Mouse (Mus musculus) midbrain, embryonic 16.5 days (tissue): ENCODE measurements around the gene 4931429L15Rik. TPM values are rescaled to one million over a fixed set of nuclear protein-coding genes. Genes with fewer than 3 reads are reported as not detected.

ENCODE experiments used
- ATAC-seq: fragments of 200-750 bp; cut with Nextera tagmentation; 2 replicates; pipeline ENCODE4 v1.8.0; 2017; ENCODE audit warnings: moderate TSS enrichment
- H3K27ac ChIP-seq: fragments of 300-500 bp; sonication (generic); 2 replicates; pipeline ENCODE4 v1.5.1; 2014; ENCODE audit warnings: mild to moderate bottlenecking, low read length, mixed read lengths
- H3K27me3 ChIP-seq: fragments of 300-500 bp; sonication (generic); 2 replicates; pipeline ENCODE4 v1.6.1; 2014; ENCODE audit warnings: low read depth, low read length, mixed read lengths; ENCODE audit not compliant: control insufficient read depth, insufficient read depth
- H3K36me3 ChIP-seq: fragments of 300-500 bp; sonication (generic); 2 replicates; pipeline ENCODE4 v1.6.1; 2014; ENCODE audit warnings: mild to moderate bottlenecking, low read length, moderate library complexity, mixed read lengths; ENCODE audit not compliant: control insufficient read depth, insufficient read depth
- H3K4me1 ChIP-seq: fragments of 300-500 bp; sonication (generic); 2 replicates; pipeline ENCODE4 v1.6.1; 2014; ENCODE audit warnings: mild to moderate bottlenecking, low read length, mixed read lengths; ENCODE audit not compliant: control insufficient read depth, insufficient read depth
- H3K4me2 ChIP-seq: fragments of 300-500 bp; sonication (generic); 2 replicates; pipeline ENCODE4 v1.6.1; 2014; ENCODE audit warnings: mild to moderate bottlenecking, low read length, mixed read lengths
- H3K4me3 ChIP-seq: fragments of 300-500 bp; sonication (generic); 2 replicates; pipeline ENCODE4 v1.5.1; 2014; ENCODE audit warnings: low read depth, mild to moderate bottlenecking, low read length, moderate library complexity, mixed read lengths
- H3K9ac ChIP-seq: fragments of 300-500 bp; sonication (generic); 2 replicates; pipeline ENCODE4 v1.6.1; 2014; ENCODE audit warnings: low read depth, low read length, mixed read lengths
- H3K9me3 ChIP-seq: fragments of 300-500 bp; sonication (generic); replicated peaks from 2 replicates; pipeline ENCODE4 v1.6.1; 2014; ENCODE audit warnings: mild to moderate bottlenecking, low read length, mixed read lengths; ENCODE audit not compliant: control insufficient read depth, poor library complexity, severe bottlenecking
- WGBS: fragments of 180-500 bp; shearing (Covaris S2); extraction: QIAGEN DNeasy Blood & Tissue Kit; methylation state at CpG from one replicate; pipeline ENCODE4 v1.1.7; 2014; 5-methylcytosine and 5-hydroxymethylcytosine counted together
- polyA plus RNA-seq: library from polyadenylated mRNA; unstranded; fragments of >200 nt; fragmentation: Nextera tagmentation; extraction: Ambion mirVana; gene quantifications from 2 replicates; pipeline ENCODE4 v1.2.1, GENCODE M21; 2015

Gene 4931429L15Rik
- polyA plus RNA-seq, 1 experiment from 2014 or later: not detected

DNA sequence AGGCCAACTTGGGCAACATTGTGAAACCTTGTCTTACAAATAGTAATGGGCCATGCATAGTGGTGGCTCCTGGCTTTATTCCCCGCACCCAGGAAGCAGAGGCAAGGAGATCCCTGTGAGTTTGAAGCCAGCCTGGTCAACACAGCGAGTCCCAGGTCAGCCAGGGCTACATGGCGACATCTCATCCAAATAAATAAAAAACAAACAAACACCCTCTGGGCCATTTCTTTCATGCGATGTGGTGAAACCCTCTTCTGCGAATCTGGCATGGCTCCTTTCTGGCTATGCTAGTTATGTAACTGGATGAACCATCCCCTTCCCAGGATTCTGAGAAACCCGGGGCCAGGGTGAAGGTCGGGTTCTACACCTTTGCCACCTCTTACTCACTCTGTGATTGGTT lies 63.6 kb downstream of the 4931429L15Rik start:
- H3K9me3 ChIP-seq: no peaks in the 10 kb centered on the region
- no peak overlapping the region for H3K9ac ChIP-seq
- H3K27me3 ChIP-seq: peaks cover 11% of the 10 kb centered on the region
- no peaks in the 10 kb centered on the region for H3K36me3 ChIP-seq
- H3K27ac ChIP-seq: no peak overlapping the region
- no peak overlapping the region for H3K4me3 ChIP-seq
- WGBS: 91% methylated on average over 7 of the region's 7 CpGs
- no peak overlapping the region for H3K4me2 ChIP-seq
- H3K4me1 ChIP-seq: no peaks in the 10 kb centered on the region
- no peak for ATAC-seq

Other genes with a start within 250 kb of the 4931429L15Rik start
- gene Apoa1, start 91.4 kb downstream of the 4931429L15Rik start, polyA plus RNA-seq: 3.5 and 3.9 TPM in 2 replicates
- not detected in 2 replicates for gene Apoc3, start 84.3 kb downstream of the 4931429L15Rik start, polyA plus RNA-seq
- gene Apoa4, start 79.3 kb downstream of the 4931429L15Rik start, polyA plus RNA-seq: not detected in 2 replicates
- gene Apoa5, start 51.4 kb downstream of the 4931429L15Rik start, polyA plus RNA-seq: not detected in 2 replicates
- gene Zpr1, start 46.9 kb downstream of the 4931429L15Rik start, polyA plus RNA-seq: 58.7 and 63.4 TPM in 2 replicates
- gene Bud13, start 37.0 kb downstream of the 4931429L15Rik start, polyA plus RNA-seq: 17.3 and 17.6 TPM in 2 replicates